Mouse (Mus musculus) left cerebral cortex, postnatal 4 days (tissue): ENCODE results near the gene Uimc1. TPM values are rescaled to one million over a fixed set of nuclear protein-coding genes. Genes with fewer than 3 reads are reported as not detected.

Experiments used
- DNase-seq: peaks from one replicate; pipeline ENCODE4 v3.0.0-alpha.2; 2022
- intact Hi-C: fragments of 180-260 bp; cut with DNase I; formaldehyde crosslinking; loops from one replicate; pipeline ENCODE4 v1.15.1; 2025
- total RNA-seq, 2 experiments: library from RNA; stranded (reverse); gene quantifications; 2 replicates each; pipeline ENCODE4 v1.2.3; 2021

Uimc1 gene
- total RNA-seq, 2 experiments from 2014 or later, result 18.3 to 21.4 TPM

DNA sequence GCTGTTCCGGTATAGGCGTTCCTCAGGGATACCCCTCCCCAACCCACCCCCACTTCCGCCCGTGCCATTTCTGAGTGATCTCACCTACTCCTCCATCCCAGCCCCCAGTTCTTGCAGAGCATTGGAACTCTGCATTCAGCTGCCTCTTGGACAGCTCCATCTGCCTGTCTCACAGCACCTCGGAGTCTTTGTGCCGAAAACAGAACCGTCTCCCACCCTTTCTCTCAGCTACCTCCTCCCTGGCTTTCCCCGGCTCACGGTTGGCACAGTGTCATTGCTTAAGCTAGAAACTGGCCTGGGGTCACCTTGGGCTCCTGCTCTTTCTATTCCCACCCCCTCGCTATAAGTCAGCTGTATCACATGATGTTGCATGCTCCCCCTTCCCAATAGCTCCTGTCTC lies 99.7 kb downstream of the Uimc1 start:
- intact Hi-C loops, result no loop called here
- DNase-seq, result no peak

DNA sequence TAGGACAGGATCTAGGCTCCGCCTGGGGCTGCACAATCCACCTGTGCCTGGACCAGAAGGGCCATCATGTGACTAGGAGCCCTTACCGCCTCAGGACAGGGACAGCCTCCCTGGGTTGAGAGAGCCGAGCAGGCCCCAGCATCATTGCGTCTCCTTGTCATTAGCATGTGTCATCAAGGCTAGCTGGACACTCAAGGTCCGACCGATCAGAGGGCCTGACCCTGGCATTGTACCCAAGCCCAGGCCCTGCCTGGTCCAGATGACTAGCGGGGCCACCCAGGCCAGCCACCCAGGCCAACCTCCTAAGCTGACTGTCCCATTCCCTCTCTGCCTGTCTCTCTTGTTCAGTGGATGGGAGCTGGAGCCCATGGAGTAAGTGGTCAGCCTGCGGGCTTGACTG lies 102.5 kb downstream of the Uimc1 start:
- DNase-seq, result no peak
- intact Hi-C loops, result no loop called here

DNA sequence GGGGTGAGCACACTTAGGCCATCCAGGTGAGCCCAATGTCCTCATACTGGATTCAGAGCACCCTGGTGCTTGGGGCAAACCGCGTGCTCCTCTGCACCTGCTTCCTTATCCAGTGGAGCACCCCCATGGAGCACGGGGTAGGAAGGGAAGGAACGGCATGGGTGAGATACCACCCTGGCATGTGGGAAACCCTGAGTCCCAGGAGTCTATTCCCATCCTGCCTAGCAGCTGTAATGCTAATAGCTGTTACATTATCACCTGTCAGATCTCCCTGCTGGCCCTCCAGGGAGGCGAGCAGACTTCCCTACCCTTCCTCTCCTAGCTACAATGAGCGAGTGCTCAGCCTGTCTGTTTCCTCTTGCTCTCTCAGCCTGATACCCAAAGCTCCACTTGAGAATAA lies 104.9 kb downstream of the Uimc1 start:
- intact Hi-C loops, result no loop called here
- no peak for DNase-seq

- intact Hi-C loops, result no loop called here
- no peak for DNase-seq
Observed at GRCm38 (mm10) chr13:54994576-54994975, 105.5 kb downstream of the Uimc1 start.

- intact Hi-C loops, result no loop called here
- DNase-seq, result no peak
Observed at GRCm38 (mm10) chr13:54992215-54992614, 107.9 kb downstream of the Uimc1 start.

GRCm38 (mm10) chr13:54988181-54988760 lies 111.8 kb downstream of the Uimc1 start:
- DNase-seq, result no peak
- intact Hi-C loops, result no loop called here

- peak; percentile 44 for DNase-seq
- intact Hi-C loops, result no loop called here
Observed at GRCm38 (mm10) chr13:54987405-54987804, 112.7 kb downstream of the Uimc1 start.

DNA sequence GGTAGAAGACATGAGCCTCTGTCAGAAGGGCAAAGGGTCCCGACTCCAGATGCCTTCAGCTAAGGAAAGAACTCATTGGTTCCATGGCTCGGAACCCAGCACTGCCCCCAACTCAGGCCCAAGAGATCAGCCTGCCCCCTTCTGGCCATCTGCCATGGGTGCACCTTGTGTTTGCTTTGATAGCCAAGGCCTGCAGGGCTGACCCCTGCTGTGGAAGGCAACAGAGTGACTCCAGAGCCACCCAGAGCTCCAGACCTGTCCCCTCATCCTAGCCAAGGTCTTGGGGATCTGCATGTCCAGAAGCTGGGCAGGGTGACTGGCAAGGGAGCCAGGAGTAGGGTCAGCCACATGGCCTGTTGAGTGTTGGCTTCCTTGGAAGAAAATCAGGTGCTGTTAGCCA lies 116.5 kb downstream of the Uimc1 start:
- intact Hi-C loops, result no loop called here
- DNase-seq, result peak; percentile 46

DNA sequence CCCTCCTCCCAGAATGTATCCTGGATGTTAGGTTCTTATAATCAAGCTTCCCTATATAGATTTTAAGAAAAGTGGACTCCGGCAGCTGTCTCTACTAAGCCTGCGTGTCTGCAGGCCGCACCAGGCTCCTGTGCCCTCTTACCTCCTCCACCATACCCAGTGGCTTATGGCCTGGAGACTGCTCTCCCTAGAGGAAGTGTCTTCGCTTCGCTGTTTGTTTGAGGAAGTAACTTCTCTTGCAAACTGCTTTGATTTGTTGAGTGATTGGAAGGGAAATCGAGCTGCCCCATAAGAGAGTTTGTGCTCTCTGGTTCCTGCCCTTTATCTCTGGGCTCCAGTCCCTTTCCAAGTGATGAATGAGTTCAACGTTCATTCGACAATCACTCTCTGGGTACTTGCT lies 117.1 kb downstream of the Uimc1 start:
- intact Hi-C loops, result no loop called here
- no peak for DNase-seq

GRCm38 (mm10) chr13:54980957-54981356 lies 119.1 kb downstream of the Uimc1 start:
- no peak for DNase-seq

GRCm38 (mm10) chr13:54978804-54979203 lies 121.3 kb downstream of the Uimc1 start:
- DNase-seq, result peak; percentile 42
- intact Hi-C loops, result no loop called here

More at GRCm38 (mm10) chr13:54980957-54981356, 119.1 kb downstream of the Uimc1 start:
- intact Hi-C loops, result no loop called here

Other genes starting within 250 kb of the Uimc1 start
- gene Unc5a, start 150.9 kb downstream of the Uimc1 start, total RNA-seq, result 10 to 100 TPM; 51.7 to 52.6 TPM
- 1 to 10 TPM; 1.1 to 1.3 TPM for gene Hk3, start 78.9 kb downstream of the Uimc1 start, total RNA-seq
- 10 to 100 TPM; 42.8 to 45.8 TPM for gene Zfp346, start 5.0 kb upstream of the Uimc1 start, total RNA-seq
- not detected for gene Gm17617, start 33.2 kb upstream of the Uimc1 start, total RNA-seq
- 1 to 10 TPM; 1.1 TPM for gene Fgfr4, start 52.3 kb upstream of the Uimc1 start, total RNA-seq
- gene Nsd1, start 109.5 kb upstream of the Uimc1 start, total RNA-seq, result 100 to 1,000 TPM; 155 to 163 TPM
- gene Prelid1, start 220.2 kb upstream of the Uimc1 start, total RNA-seq, result 100 to 1,000 TPM; 182 to 192 TPM
- 10 to 100 TPM; 54.8 to 58.5 TPM for gene Rab24, start 221.6 kb upstream of the Uimc1 start, total RNA-seq
- gene Mxd3, start 229.5 kb upstream of the Uimc1 start, total RNA-seq, result 1 to 10 TPM; 3.6 to 5.6 TPM